Mouse (Mus musculus) forebrain, embryonic 10.5 days (tissue): Measurements from ENCODE around the gene 4931408C20Rik. TPM values are rescaled to one million over a fixed set of nuclear protein-coding genes. Genes with fewer than 3 reads are reported as not detected.

Source experiments
- DNase-seq: peaks from one replicate; pipeline ENCODE4 v3.0.0-alpha.2; 2017; ENCODE audit warnings: low spot score; ENCODE audit errors: extremely low spot score
- H3K27ac ChIP-seq: fragments of 300-500 bp; sonication (generic); 2 replicates; pipeline ENCODE4 v1.5.1; 2016; ENCODE audit warnings: mild to moderate bottlenecking
- H3K27me3 ChIP-seq: fragments of 300-500 bp; sonication (generic); 2 replicates; pipeline ENCODE4 v1.6.1; 2016; ENCODE audit warnings: mild to moderate bottlenecking; ENCODE audit not compliant: poor library complexity, severe bottlenecking
- H3K36me3 ChIP-seq: fragments of 300-500 bp; sonication (generic); replicated peaks from 2 replicates; pipeline ENCODE4 v1.6.1; 2016; ENCODE audit warnings: mild to moderate bottlenecking, moderate library complexity
- H3K4me1 ChIP-seq: fragments of 300-500 bp; sonication (generic); 2 replicates; pipeline ENCODE4 v1.6.1; 2016
- H3K4me3 ChIP-seq: fragments of 300-500 bp; sonication (generic); 2 replicates; pipeline ENCODE4 v1.5.1; 2016; ENCODE audit warnings: mild to moderate bottlenecking, moderate library complexity
- H3K9me3 ChIP-seq: fragments of 300-500 bp; sonication (generic); 2 replicates; pipeline ENCODE4 v1.6.1; 2016; ENCODE audit warnings: mild to moderate bottlenecking, moderate library complexity
- WGBS: fragments of 180-500 bp; shearing (Covaris S2); methylation state at CpG from one replicate; pipeline ENCODE4 v1.1.7; 2016; 5-methylcytosine and 5-hydroxymethylcytosine counted together
- polyA plus RNA-seq: library from polyadenylated mRNA; unstranded; fragments of >200 nt; fragmentation: Nextera tagmentation; extraction: Ambion mirVana; gene quantifications from 2 replicates; pipeline ENCODE4 v1.2.1, GENCODE M21; 2016

Gene 4931408C20Rik
- polyA plus RNA-seq, result not detected in 2 replicates

DNA sequence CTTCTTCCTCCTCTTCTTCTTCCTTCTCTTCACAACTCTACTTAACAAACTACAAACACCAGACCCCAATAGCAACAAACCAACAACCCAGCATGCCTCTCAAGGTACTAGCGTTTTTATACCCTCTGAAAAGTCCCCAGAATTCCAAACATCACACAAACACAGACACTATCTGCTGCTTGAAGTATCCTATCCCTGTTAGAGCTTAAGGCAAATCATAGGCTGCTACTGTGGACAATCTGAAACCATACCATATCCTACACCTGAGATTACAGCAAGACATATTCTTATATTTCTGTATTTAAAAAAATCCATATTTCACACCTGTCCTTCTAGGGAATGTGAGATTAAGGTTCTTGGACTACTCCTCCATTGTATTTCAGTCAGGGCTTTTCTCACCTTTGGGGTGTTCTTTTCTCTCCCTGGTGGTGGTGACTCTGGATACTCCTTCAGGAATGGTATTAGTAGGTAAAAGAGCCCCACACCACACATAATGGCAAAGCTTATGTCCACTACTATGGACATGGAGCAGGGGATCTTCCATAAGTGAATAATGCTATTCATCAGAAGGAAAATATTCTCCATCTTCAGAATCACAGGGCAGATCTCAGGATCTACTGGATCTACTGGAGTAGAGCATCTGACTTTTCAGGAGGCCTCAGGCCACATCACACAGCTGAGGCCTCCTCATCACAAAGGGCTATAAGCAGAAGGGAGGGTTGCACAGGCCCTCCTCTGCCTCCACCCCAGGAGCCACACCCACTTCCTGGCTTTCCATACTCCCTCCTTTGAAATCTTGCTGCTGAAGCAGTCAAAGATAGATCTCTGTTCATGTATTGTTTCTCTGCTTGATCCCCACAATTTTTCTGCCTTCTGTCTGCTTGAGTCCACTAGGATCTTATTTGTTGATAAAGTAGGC is at the start of gene 4931408C20Rik:
Gene 4931408C20Rik, minus strand, starts transcription at position 619 of the 919 bp plus-strand sequence.
- DNase-seq, result peak; percentile 25
- H3K27ac ChIP-seq, result no peak within 1 kb of the TSS
- 43% methylated on average over 1 of the region's 1 CpGs for WGBS

GRCm38 (mm10) chr1:26687926-26688325 is 666 bp upstream of the 4931408C20Rik start:
- Histone ChIP-seq H3K27me3 (no peaks in the 10 kb centered on the region), H3K9me3 (no peaks in the 10 kb centered on the region), H3K27ac (no peak overlapping the region), H3K4me1 (no peaks in the 10 kb centered on the region), H3K4me3 (no peak overlapping the region), H3K36me3 (no peaks in the 10 kb centered on the region)
- DNase-seq, result peak; percentile 15
- 71% methylated on average over 1 of the region's 1 CpGs for whole genome bisulfite sequencing

More for the DNA sequence above, at the start of gene 4931408C20Rik:
- Histone ChIP-seq H3K4me3 (no peak within 1 kb of the TSS), H3K9me3 (no peaks in the 10 kb centered on the region), H3K36me3 (no peaks in the 10 kb centered on the region), H3K4me1 (no peaks in the 10 kb centered on the region), H3K27me3 (no peaks in the 10 kb centered on the region)

GRCm38 (mm10) chr1:26685952-26686693 is 1.1 kb downstream of the 4931408C20Rik start:
- no peak overlapping the region for H3K27ac ChIP-seq
- no peaks in the 10 kb centered on the region for H3K27me3 ChIP-seq
- DNase-seq, result peak; percentile 15
- H3K4me3 ChIP-seq, result no peak overlapping the region
- H3K36me3 ChIP-seq, result no peaks in the 10 kb centered on the region
- H3K9me3 ChIP-seq, result no peaks in the 10 kb centered on the region
- H3K4me1 ChIP-seq, result no peaks in the 10 kb centered on the region

GRCm38 (mm10) chr1:26685383-26685782 is 1.9 kb downstream of the 4931408C20Rik start:
- no peak for DNase-seq
- Histone ChIP-seq H3K9me3 (no peaks in the 10 kb centered on the region), H3K4me1 (no peaks in the 10 kb centered on the region), H3K27ac (no peak overlapping the region), H3K36me3 (no peaks in the 10 kb centered on the region), H3K4me3 (no peak overlapping the region), H3K27me3 (no peaks in the 10 kb centered on the region)
- 89% methylated on average over 3 of the region's 3 CpGs for WGBS

- Histone ChIP-seq H3K4me3 (no peak overlapping the region), H3K9me3 (no peaks in the 10 kb centered on the region), H3K27me3 (no peaks in the 10 kb centered on the region), H3K27ac (no peak overlapping the region), H3K4me1 (peaks cover 6% of the 10 kb centered on the region), H3K36me3 (no peaks in the 10 kb centered on the region)
- WGBS, result 42% methylated on average over 1 of the region's 1 CpGs
- DNase-seq, result no peak
Measured at GRCm38 (mm10) chr1:26649704-26650388, 37.4 kb downstream of the 4931408C20Rik start.

GRCm38 (mm10) chr1:26636051-26636450 is 51.2 kb downstream of the 4931408C20Rik start:
- DNase-seq, result no peak
- Histone ChIP-seq H3K27ac (no peak overlapping the region), H3K27me3 (no peaks in the 10 kb centered on the region), H3K36me3 (no peaks in the 10 kb centered on the region), H3K9me3 (no peaks in the 10 kb centered on the region), H3K4me1 (0 out of 2 replicates have a peak, but pooled peaks cover 4% of the 10 kb centered on the region), H3K4me3 (no peak overlapping the region)
- WGBS, result 92% methylated on average over 5 of the region's 5 CpGs
